Mouse (Mus musculus) embryo, embryonic 10.5 days (tissue): ENCODE data around the gene Sptlc3.

Source experiments
- DNase-seq: peaks from one replicate; pipeline ENCODE4 v3.0.0-alpha.2; 2015; ENCODE audit warnings: low spot score

Gene Sptlc3

DNA sequence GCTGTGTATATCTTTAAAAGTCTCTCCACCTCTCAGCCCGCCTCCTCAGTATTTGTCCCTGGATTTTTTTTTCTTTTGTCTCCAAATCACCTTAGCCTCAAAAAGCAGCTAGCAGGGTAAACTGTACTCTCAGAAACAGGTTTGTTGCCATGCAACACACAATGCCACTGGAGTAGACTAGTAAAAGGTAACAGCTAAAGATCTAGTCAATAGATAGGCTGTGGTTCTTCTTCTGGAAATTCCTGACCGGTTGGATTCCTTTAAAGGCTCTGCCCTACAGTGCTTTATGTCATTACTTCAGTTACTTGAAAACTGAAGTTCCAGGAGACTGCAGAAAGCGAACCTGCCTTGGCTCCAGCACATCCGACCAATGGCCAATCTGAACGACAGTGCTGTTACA lies at the start of gene Sptlc3:
TSS of gene Sptlc3 (plus strand) at position 78 of the 400 bp plus-strand sequence.
- peak; percentile 1 for DNase-seq

GRCm38 (mm10) chr2:139467726-139468125 lies 26.0 kb upstream of the Sptlc3 start:
- peak; percentile 19 for DNase-seq

DNA sequence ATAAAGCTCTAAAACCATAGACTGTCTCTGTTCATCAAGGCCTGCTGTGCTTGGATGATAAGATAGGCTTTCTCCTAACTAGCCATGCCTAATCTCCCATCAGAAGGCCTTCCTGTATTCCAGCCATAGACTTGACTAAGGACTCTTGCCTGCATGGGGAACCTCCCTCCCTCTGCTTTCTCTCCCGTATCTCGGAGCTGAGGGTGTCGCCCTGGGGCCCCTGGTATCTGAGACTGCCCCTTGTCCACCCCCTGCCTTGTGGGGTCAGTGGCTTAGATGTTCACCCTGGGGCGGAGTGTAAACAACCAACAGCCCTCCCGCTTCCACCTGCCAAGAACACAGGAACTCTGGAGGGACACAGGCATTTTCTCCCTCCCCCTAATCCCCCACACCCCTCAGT lies 5.0 kb upstream of the Sptlc3 start:
- no peak for DNase-seq

- peak; percentile 41 for DNase-seq
These were observed 916 bp downstream of the Sptlc3 start for GRCm38 (mm10) chr2:139494629-139495028.

GRCm38 (mm10) chr2:139561966-139562505 lies 68.3 kb downstream of the Sptlc3 start:
- no peak for DNase-seq

DNA sequence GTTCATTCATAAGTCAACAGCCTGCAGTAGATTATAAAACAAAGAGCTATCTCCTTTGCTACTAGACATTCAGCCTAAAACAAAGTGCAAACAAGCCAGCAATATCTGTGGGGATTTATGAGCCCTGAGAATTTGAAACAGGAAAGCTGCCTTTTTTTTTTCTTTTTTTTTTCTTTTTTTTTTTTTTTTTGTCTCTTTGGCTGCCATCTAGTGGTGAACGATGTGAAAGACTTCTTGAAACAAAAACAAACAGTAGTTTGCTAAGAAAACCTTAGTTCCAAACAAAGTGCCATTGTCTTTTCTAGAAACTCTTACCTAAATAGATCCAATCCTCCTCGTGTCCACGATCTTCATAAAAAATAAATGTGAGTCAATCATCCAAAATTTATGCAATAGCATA lies 85.6 kb downstream of the Sptlc3 start:
- DNase-seq: peak; percentile 33

DNA sequence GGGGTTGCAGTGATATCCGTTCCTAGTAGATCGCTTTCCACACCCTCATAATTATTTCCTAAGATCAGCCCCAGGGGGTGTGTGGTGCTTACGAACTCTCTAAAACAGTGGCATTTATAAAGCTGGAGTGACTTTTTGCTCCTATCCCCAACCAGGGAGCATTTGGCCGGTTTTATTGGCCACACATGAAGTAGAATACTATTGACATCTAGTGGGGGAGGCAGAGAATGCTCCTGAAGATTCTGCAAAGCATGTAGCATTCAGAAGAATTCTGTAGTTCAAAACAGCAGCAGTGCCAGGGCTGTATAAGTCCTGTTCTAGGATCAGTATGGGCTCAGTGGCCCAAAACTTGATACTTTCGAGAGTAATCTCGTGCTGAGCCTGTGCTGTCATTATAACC lies 89.1 kb downstream of the Sptlc3 start:
- DNase-seq: peak; percentile 22

DNA sequence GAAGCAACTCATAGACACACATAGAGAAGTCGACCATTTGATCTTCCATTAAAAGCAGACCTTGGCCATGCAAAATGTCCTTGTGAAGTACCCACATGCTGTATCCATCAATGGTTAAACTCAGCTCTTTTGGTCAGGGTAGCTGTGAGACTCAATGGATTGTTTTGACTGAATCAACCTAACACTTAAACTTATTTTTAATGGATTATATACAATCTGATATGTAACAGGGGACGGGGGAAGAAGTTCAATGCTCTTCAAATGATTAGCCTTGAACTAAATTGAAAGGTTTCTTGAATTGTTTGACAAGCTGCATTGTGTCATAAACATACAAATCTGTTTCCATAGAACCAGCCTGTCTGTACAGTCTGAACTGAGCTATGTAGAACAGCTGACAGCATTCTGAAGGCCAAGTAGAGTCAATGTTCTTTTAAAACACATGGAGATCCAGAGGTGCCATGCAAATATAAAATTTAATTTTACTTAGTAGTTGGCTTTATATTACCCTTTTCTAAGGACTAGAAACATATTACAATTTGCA lies 94.0 kb downstream of the Sptlc3 start:
- DNase-seq: no peak

- DNase-seq: peak; percentile 78
These were observed 96.2 kb downstream of the Sptlc3 start for GRCm38 (mm10) chr2:139589905-139590304.

- peak; percentile 87 for DNase-seq
These were observed 97.4 kb downstream of the Sptlc3 start for GRCm38 (mm10) chr2:139590888-139591698.

GRCm38 (mm10) chr2:139592109-139592508 lies 98.4 kb downstream of the Sptlc3 start:
- no peak for DNase-seq

DNA sequence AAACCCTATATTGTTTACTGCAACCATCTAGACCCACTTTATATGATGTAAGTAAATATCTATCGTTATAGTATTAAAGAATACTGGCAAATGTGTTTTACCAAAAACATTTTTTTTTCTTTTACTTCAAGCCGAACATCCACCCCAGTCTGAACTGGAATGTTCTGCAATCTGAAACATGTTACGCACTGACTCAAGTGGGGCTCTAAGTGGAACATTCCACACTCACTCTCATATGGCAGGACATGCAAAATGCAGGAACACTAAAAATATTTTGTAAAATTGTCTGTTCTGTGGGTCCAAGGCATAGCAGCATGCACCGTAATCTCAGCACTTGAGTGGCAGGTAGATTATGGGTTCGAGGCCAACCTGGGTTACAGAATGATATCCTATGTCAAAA lies 103.5 kb downstream of the Sptlc3 start:
- no peak for DNase-seq

DNA sequence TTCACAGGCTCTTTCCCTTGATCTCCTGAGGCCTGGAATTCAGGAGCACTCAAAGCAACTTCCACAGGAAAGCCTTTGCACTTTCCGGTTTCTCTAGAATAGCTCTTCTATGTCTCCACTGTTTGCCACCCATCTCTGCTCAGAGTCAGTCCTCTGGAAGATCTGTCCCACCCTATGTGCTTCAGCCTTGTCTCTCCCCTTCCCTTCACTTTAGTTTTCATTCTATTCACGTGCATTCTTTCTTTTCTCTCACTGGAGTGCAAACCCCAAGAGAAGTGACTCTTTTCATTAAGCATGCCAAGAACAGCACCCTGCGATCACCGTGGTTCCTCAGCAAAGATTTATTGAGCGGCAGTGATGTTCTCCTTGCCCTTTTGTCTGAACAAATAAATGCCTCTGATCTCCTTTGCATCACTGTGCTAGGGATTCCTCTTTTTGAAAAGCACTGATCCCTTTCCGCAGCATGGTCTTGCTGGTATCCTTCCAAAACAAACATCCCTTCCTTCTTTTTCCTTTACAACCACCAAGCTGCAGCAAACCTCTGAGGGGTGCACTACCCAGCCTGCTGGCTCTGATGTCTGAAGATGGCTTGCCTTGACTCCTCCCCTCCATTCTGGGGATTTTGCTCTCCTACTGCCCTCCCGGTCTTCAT lies 108.0 kb downstream of the Sptlc3 start:
- DNase-seq: no peak

DNA sequence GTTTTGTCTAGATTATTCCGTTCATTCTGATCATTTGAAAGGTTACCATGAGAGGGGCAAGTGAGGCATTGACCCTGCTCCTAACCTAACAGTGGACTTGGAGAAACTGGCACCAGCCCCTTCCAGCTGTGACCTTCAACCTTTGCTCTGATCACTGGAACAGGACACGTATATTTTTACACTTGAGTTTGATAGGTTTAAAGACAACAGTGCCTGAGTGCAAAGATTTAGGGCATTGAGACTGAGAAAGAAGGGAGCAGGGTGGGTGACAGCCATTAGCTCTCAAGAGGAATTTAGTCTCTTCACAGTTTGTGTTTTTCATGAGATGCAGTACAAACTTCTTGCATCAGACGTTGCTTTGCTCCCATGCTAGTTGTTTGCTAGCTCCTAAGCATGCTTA lies 114.5 kb downstream of the Sptlc3 start:
- DNase-seq: peak; percentile 74

GRCm38 (mm10) chr2:139608810-139609209 lies 115.1 kb downstream of the Sptlc3 start:
- peak; percentile 86 for DNase-seq

GRCm38 (mm10) chr2:139609231-139609630 lies 115.5 kb downstream of the Sptlc3 start:
- DNase-seq: no peak

GRCm38 (mm10) chr2:139609662-139610291 lies 116.1 kb downstream of the Sptlc3 start:
- peak; percentile 60 for DNase-seq

DNA sequence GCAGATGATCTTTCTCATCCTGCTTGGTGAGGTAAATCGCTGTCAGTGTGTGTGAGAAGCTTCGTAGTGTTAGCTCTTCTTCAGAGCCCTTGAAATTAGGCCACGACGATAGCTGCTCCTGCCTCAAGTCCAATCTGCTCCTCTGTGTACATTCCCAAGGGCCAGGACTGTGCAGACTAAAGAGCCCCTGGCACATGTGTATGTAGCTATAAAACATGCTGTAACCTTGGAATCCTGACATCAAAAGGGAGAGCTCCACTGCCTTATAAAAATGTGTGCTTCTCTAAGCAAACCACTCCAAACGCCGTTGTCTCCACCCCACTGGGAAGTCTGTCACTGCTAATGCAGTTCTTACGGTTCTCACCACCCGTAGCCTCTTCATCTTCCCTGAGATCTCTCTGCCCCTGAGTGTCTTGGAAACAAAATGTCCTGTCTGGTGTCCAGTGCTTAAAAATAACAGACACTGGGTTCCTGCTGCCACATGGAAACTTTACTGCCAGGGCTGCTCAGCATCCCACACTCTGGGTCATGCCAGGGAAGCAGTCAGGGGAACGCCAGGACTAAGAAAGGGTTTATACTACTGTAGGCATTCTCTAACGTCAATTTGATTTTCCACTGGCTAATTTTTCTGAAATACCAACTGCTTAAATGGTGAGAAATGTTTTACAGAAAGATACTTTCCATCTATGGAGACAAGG lies 118.8 kb downstream of the Sptlc3 start:
- no peak for DNase-seq

DNA sequence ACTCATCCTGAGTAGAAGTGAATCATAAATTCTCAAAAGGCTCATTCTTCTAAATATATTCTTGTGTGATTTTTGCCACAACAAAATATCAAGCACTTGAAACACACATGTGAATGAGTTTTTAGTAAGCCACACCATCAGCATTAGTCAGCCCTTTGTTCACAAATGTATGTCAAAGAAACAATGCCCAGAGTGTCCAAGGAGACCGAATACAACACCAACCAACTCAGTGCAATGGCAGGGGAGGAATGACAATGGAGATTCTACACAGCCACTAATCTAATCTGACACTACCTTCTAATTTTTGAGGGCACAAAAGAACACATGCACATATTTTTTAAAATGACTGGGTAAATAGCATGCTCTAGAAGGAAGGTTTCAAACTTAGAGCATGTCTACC lies 132.8 kb downstream of the Sptlc3 start:
- no peak for DNase-seq

DNA sequence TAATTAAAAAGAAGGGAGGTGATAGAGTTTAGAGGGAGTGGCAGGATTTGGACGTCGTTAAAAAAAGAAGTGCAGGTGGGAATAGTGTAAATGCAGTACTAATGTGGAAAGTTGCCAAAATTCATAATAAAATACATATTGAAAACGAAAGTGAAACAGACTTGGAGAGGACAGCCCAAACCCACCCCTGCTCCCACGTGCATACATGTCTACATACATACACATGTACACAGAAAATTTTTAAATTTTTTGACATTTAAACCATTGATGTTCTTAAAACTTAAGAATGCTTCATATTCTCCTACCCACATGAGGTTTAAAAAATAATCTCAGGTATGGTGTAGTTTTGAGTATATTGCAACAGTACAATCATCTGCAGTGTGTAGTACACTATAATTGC lies 135.0 kb downstream of the Sptlc3 start:
- no peak for DNase-seq

GRCm38 (mm10) chr2:139629653-139630052 lies 135.9 kb downstream of the Sptlc3 start:
- DNase-seq: no peak

DNA sequence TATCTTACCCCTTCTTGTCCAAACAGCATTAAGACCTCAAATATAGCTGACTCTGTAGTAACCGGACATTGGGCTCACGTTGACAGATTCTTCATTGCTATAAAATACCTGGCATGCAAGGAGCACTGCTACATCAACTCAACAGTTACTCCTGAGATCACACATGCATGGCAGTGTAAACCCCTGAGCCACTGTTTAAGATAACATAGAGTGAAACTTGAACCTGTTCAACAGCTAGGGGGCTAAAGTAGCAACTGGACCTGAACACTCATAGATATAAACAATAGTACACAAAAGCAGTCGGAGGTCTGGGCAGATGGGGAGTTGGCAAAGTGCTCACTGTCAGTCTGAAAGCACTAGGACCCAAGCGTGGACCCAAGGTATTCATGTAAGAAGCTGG lies 140.8 kb downstream of the Sptlc3 start:
- DNase-seq: no peak
